Mouse (Mus musculus) G1E (cell line): ENCODE results near the gene Prcd. TPM values are rescaled to one million over a fixed set of nuclear protein-coding genes. Genes with fewer than 3 reads are reported as not detected.
"Not testable (repeated sequence)": the region's sequence is repeated elsewhere in the genome, so short reads cannot be mapped to it uniquely, and the experiment has no call there.

ENCODE experiments used
- ATAC-seq: 2 replicates; pipeline ENCODE4 v1.8.0; 2016; ENCODE audit warnings: mild to moderate bottlenecking; ENCODE audit not compliant: insufficient number of reproducible peaks, poor library complexity, low FRiP score, severe bottlenecking; ENCODE audit errors: extremely low read depth
- DNase-seq: peaks from one replicate; pipeline ENCODE4 v3.0.0; 2012; ENCODE audit warnings: low spot score
- H3K27me3 ChIP-seq: 2 replicates; pipeline ENCODE4 v1.6.1; 2012; ENCODE audit warnings: mild to moderate bottlenecking, low read length, inconsistent platforms; ENCODE audit not compliant: insufficient read depth
- H3K36me3 ChIP-seq: replicated peaks from 2 replicates; pipeline ENCODE3; 2012; ENCODE audit warnings: mild to moderate bottlenecking, inconsistent platforms
- H3K4me1 ChIP-seq: 2 replicates; pipeline ENCODE4 v1.6.1; 2012; ENCODE audit warnings: low read depth, low read length, inconsistent platforms, mixed read lengths; ENCODE audit not compliant: insufficient read depth
- H3K4me3 ChIP-seq: 2 replicates; pipeline ENCODE4 v1.5.1; 2012; ENCODE audit warnings: low read depth, mild to moderate bottlenecking, inconsistent platforms, low read length, moderate library complexity, mixed read lengths
- H3K9me3 ChIP-seq: replicated peaks from 2 replicates; pipeline ENCODE4 v1.6.1; 2012; ENCODE audit warnings: inconsistent platforms
- CTCF ChIP-seq: IDR thresholded peaks from 2 replicates; pipeline ENCODE4 v1.5.1; 2012; ENCODE audit warnings: low read depth, low read length, inconsistent platforms, mixed read lengths
- GATA1 ChIP-seq: IDR thresholded peaks from 2 replicates; pipeline ENCODE4 v1.6.1; 2012; ENCODE audit warnings: borderline replicate concordance, low read length, inconsistent platforms, mixed read lengths
- GATA2 ChIP-seq: IDR thresholded peaks from 2 replicates; pipeline ENCODE4 v1.6.1; 2012; ENCODE audit warnings: low read depth, low read length, inconsistent platforms, borderline replicate concordance
- POLR2AphosphoS5 ChIP-seq: IDR thresholded peaks from 2 replicates; pipeline ENCODE4 v1.6.1; 2012; ENCODE audit warnings: low read depth, low read length, inconsistent platforms; ENCODE audit not compliant: insufficient replicate concordance
- TAL1 ChIP-seq: conservative IDR thresholded peaks from 2 replicates; pipeline ENCODE4 v1.6.1; 2012; ENCODE audit warnings: low read depth, low read length, inconsistent platforms, mixed read lengths
- polyA plus RNA-seq: library from polyadenylated mRNA; stranded (reverse); fragments of >175 nt; gene quantifications from 2 replicates; pipeline ENCODE4 v1.2.3, GENCODE M21; 2012
- total RNA-seq, 2 experiments: library from RNA; stranded (forward) in 1 of 2; stranded (reverse) in 1 of 2; fragments of 200-1000 nt in 1 of 2; fragments of >200 nt in 1 of 2; fragmentation: Nextera tagmentation in 1 of 2; gene quantifications; 2 replicates each; pipeline ENCODE4 v1.2.3; 2014 to 2017

Gene Prcd
- total and polyA plus RNA-seq, 3 experiments: 1.5 to 3.2 (median 2.6) TPM

DNA sequence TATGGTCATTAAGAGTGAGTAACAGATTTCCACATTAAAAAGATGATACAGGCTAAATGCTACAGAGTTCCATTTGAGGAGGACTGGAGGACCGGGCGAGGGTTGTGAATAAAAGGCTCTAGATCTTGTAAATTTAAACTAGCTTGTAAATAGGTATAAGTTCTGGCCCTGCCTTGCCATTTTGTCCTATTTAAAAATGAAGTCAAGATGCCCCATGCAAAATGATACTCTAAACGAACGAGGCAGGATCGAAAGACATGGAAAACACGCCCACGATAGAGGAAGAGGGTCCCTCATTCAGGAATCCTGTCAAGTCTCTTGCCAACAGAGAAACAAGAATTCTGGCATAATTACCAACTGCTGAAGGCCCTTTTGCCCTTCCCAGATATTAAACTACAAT lies 17.1 kb downstream of the Prcd start:
- peaks cover 66% of the 10 kb centered on the region for H3K4me1 ChIP-seq
- no peaks in the 10 kb centered on the region for H3K9me3 ChIP-seq
- DNase-seq: no peak

DNA sequence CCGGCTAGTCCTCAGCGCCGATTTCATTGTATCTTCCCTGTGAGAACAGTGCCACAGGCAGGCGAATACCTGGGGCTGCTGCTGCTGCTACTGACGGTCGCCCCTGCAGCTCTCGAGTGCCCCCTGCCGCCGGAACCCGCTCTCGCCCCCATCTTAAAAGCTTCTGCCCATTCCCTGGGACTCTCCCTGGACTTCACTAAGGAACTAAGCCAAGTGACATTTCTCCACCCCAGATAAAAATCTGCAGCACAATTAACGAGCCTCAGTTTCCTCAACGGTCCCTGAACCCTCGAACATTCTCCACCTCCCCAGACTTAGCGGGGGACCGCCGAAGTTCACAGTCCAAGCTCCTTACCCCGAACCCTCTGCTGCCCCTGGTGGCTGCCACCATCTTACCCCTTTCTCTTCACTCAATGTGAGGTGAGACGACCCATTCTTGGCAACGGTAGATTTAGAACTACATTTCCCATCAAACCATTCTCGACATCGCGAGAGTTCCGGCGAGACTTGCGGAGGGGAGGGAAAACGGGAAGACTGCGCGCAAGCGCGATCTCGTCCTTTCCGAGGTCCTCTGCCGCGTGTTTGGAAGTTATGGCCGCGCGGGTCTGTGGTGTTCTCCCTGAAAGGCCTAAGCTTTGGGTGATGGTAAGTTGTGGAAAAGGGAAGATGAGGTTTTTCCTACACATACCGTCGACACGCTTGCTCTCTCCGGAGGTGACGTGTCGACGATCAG lies 17.9 kb downstream of the Prcd start:
- Histone ChIP-seq H3K4me1 (peaks cover 66% of the 10 kb centered on the region), H3K9me3 (no peaks in the 10 kb centered on the region), H3K27me3 (peaks cover 16% of the 10 kb centered on the region), H3K4me3 (peak overlapping the region; percentile 80), H3K36me3 (peaks cover 43% of the 10 kb centered on the region)
- ATAC-seq (peak; percentile 85), DNase-seq (peak; percentile 76)
- no peak for TF ChIP-seq GATA2
- TF ChIP-seq CTCF: peak; percentile 61

More for the DNA sequence above, 17.1 kb downstream of the Prcd start:
- Histone ChIP-seq H3K36me3 (peaks cover 35% of the 10 kb centered on the region), H3K27me3 (peaks cover 17% of the 10 kb centered on the region), H3K4me3 (no peak overlapping the region)
- ATAC-seq: no peak
- no peak for TF ChIP-seq POLR2AphosphoS5
- no peak for TF ChIP-seq TAL1

DNA sequence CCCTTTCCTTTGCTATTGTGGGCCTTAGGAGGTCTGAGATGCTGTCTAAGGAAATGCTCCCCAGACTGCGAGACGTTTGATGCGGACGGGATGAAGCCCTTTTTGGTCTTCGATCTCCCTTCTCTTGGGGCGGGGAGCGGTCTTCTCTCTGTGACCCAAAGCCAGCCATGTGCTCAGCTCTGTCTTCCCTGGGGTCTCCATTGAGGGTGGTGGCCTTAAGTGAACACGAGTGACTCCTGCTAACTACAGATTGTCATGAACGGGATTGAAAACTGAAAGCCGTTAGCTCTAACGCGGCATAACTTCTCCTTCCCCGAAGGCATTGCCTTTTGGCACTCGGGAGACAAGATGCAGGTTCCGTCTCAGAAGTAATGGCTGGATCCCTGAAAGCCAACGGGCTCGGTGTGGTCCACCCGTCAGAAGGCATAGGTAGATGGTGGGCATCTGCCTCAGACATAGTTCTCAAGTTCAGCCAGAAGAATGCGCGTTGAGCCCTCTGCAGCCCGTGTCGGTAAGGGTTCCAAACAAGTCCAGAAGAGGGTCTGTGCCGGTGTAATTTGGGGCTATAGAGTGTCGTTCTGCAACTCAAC lies 18.6 kb downstream of the Prcd start:
- Histone ChIP-seq H3K9me3 (no peaks in the 10 kb centered on the region), H3K4me1 (peaks cover 68% of the 10 kb centered on the region), H3K27me3 (peaks cover 16% of the 10 kb centered on the region), H3K36me3 (peaks cover 50% of the 10 kb centered on the region), H3K4me3 (peak overlapping the region; percentile 80)
- TF ChIP-seq GATA2 (no peak), POLR2AphosphoS5 (no peak), TAL1 (no peak), GATA1 (no peak), CTCF (no peak)
- DNase-seq (no peak), ATAC-seq (no peak)

DNA sequence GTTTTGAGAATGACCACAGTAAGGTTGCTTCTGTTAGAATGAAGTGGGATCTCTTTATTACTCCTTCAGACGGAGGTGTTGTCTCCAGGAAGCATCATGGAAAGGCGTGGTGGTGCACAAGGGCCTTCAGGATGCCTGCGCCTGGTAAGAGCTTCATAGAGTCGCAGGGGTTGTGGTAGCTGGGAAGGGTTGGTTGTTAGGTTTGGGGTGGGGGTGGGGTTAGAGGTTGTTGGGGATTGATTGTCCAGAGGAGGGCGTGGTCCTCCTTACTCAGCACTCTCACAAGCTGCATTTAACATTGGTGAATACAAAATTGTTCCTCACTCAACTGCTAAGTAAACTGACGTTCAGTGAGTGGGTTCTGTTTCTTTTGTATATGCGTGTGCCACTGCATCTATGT lies 19.3 kb downstream of the Prcd start:
- DNase-seq (peak; percentile 56), ATAC-seq (no peak)
- Histone ChIP-seq H3K36me3 (peaks cover 57% of the 10 kb centered on the region), H3K4me1 (peaks cover 70% of the 10 kb centered on the region), H3K9me3 (no peaks in the 10 kb centered on the region), H3K27me3 (peaks cover 16% of the 10 kb centered on the region), H3K4me3 (peak overlapping the region; percentile 80)
- TF ChIP-seq GATA1 (no peak), GATA2 (no peak), POLR2AphosphoS5 (no peak), CTCF (no peak), TAL1 (no peak)

DNA sequence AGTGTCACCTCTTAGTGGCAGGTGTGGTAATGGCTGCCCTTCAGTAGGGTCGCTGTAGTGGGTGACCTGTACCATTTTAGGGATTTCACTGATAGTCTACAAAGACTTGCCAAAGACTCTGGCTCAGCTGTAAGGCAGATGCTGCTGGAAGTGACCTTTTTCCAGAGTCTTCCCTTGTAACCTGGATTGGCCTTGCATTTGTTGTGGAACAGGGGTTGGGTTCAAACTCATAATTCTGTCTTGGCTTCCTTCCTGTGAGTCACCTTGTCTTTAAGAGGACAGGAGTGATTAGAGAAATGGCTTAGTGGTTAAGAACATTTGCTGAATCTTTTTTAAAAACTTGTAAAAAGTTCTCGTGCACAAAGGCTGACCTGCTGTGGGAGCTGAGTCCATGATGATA lies 20.1 kb downstream of the Prcd start:
- peak overlapping the region; percentile 80; the same call in 1 of the 2 replicates for H3K4me3 ChIP-seq
- TF ChIP-seq POLR2AphosphoS5 (no peak), CTCF (no peak)
- no peak for DNase-seq
- no peaks in the 10 kb centered on the region for H3K9me3 ChIP-seq
- no peak for ATAC-seq
- H3K36me3 ChIP-seq: peaks cover 65% of the 10 kb centered on the region
- peaks cover 14% of the 10 kb centered on the region for H3K27me3 ChIP-seq
- peaks cover 70% of the 10 kb centered on the region for H3K4me1 ChIP-seq

DNA sequence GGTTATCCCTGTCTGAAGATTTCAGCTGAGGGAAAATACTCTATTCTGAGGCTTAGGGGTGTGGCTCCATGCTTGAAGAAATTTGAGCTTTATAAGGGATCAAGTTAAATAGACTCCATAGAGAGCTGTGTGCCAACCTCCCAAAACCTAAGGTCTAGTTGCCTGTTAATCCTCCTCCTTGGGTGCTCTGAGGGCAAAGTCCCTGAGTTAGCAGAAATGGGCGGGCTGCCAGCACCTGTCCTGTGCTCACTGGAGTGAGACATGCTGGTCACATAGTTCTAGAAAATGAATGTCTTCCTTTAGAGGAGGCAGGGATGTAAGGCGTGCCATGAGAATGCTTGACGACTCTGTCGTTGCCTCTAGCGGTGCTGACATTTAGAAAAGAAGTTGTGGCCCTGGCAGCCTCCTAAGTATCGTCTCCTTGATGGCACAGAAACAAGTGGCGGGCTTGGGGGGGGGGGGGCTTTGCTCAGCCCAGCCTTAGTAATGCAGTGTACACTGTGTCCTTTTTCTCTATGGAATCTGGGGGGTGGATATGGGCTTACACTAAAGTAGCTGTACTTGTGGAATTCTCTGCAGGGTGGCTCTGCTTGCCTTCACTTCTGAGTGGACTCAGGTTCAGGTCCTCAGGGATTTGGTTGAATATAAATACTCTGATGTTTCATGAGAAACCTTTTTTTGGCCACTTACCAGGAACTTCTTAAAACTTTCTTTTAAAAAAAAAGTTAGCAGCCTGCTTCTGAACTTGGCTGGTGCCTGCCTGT lies 21.5 kb downstream of the Prcd start:
- ATAC-seq (no peak), DNase-seq (no peak)
- peaks cover 79% of the 10 kb centered on the region for H3K36me3 ChIP-seq
- 0 out of 2 replicates have a peak, but pooled peaks cover 1% of the 10 kb centered on the region for H3K27me3 ChIP-seq
- TF ChIP-seq TAL1: no peak
- no peak for TF ChIP-seq GATA2
- TF ChIP-seq GATA1: no peak
- no peak for TF ChIP-seq POLR2AphosphoS5
- TF ChIP-seq CTCF: no peak
- H3K4me1 ChIP-seq: peaks cover 82% of the 10 kb centered on the region
- H3K4me3 ChIP-seq: peak overlapping the region; percentile 80; the same call in 1 of the 2 replicates
- no peaks in the 10 kb centered on the region for H3K9me3 ChIP-seq

DNA sequence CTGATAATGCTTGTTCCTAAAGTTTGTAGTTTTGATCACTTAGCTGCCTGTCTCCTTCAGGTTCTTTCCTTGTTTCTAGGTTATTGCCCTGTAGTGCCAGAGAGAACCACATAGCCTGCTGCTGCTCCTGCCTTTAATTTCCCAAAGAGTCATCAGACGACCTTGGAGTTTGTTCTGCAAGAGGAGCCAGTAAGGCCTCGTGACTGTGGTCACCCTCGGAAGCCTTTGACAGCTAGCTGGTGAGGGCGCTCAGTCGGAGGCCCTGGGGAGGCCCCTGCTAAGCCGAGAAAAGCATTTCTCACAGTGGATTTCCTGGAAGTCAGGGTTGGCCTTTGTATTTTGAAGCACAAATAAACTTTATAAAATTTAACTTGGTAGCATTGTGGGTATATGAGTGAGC lies 22.1 kb downstream of the Prcd start:
- peaks cover 88% of the 10 kb centered on the region for H3K4me1 ChIP-seq
- H3K36me3 ChIP-seq: peaks cover 85% of the 10 kb centered on the region
- not testable (repeated sequence) for H3K9me3 ChIP-seq, H3K4me3 ChIP-seq, DNase-seq, H3K27me3 ChIP-seq, ATAC-seq
